Mouse (Mus musculus) neural tube, embryonic 14.5 days (tissue): ENCODE results near the gene H2afv. TPM values are rescaled to one million over a fixed set of nuclear protein-coding genes. Genes with fewer than 3 reads are reported as not detected.

ENCODE experiments used
- ATAC-seq: fragments of 200-750 bp; cut with Nextera tagmentation; 2 replicates; pipeline ENCODE4 v1.8.0; 2017; ENCODE audit warnings: low read depth, mild to moderate bottlenecking, moderate TSS enrichment, moderate library complexity
- H3K27ac ChIP-seq: fragments of 300-500 bp; sonication (generic); 2 replicates; pipeline ENCODE4 v1.5.1; 2014; ENCODE audit warnings: low read depth, mild to moderate bottlenecking, control low read depth, low read length, moderate library complexity, mixed read lengths
- H3K27me3 ChIP-seq: fragments of 300-500 bp; sonication (generic); 2 replicates; pipeline ENCODE4 v1.6.1; 2014; ENCODE audit warnings: low read length; ENCODE audit not compliant: control insufficient read depth, insufficient read depth
- H3K36me3 ChIP-seq: fragments of 300-500 bp; sonication (generic); 2 replicates; pipeline ENCODE4 v1.6.1; 2014; ENCODE audit warnings: low read length, mixed read lengths; ENCODE audit not compliant: control insufficient read depth, insufficient read depth
- H3K4me1 ChIP-seq: fragments of 300-500 bp; sonication (generic); 2 replicates; pipeline ENCODE4 v1.6.1; 2014; ENCODE audit warnings: low read length; ENCODE audit not compliant: control insufficient read depth, insufficient read depth
- H3K4me2 ChIP-seq: fragments of 300-500 bp; sonication (generic); 2 replicates; pipeline ENCODE4 v1.6.1; 2014; ENCODE audit warnings: mild to moderate bottlenecking, low read depth, low read length, control low read depth
- H3K4me3 ChIP-seq: fragments of 300-500 bp; sonication (generic); 2 replicates; pipeline ENCODE4 v1.5.1; 2014; ENCODE audit warnings: low read depth, low read length, control low read depth, mixed read lengths
- H3K9ac ChIP-seq: fragments of 300-500 bp; sonication (generic); replicated peaks from 2 replicates; pipeline ENCODE4 v1.6.1; 2014; ENCODE audit warnings: low read depth, mild to moderate bottlenecking, control low read depth, low read length, mixed read lengths
- H3K9me3 ChIP-seq: fragments of 300-500 bp; sonication (generic); 2 replicates; pipeline ENCODE4 v1.6.1; 2016; ENCODE audit warnings: low read length; ENCODE audit not compliant: control insufficient read depth
- WGBS: fragments of 180-500 bp; shearing (Covaris S2); extraction: QIAGEN DNeasy Blood & Tissue Kit; methylation state at CpG from one replicate; pipeline ENCODE4 v1.1.7; 2014; 5-methylcytosine and 5-hydroxymethylcytosine counted together
- polyA plus RNA-seq: library from polyadenylated mRNA; unstranded; fragments of >200 nt; fragmentation: Nextera tagmentation; extraction: Ambion mirVana; gene quantifications from 2 replicates; pipeline ENCODE4 v1.2.1, GENCODE M21; 2014

H2afv gene
- 188 and 234 TPM in 2 replicates for polyA plus RNA-seq

DNA sequence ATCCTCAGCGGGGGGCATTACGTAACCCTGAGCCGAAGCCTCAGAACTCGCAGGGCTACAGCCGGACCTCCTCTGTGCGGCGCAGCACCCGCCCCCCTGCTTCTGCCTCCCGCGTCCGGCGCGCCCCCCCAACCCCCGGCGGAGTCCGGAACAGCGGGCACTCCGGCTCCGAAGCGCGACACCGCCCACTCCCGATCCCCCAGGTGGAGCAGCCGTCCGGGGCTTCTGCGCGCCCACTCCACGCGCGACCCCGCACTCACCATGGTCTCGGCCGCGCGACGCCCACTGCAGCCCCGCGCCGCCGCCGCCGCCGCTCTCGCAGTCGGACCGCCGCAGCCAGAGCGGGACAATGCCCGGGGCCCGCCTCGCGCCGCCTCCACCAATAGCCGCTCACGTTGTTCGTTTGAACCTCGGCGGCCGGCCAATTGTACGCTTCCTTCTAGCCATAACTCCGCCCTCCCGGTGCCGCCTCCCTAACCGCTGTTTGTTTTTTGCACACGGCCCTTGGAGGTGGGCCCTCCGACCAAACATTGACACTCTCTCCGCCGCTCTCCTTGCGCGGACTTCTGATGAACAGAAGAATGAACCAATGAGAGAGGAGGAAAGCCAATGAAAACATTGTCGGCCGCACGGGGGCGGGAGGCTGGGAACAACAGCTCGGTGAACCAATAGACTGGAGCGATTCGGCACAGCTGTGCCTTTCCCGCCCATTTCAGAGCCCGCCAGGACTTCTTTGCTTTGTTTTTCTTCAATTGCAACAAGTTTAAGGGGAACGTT is at the start of gene H2afv:
H2afv (minus strand) TSS at position 367 of the 777 bp plus-strand sequence.
- Histone ChIP-seq H3K36me3 (no peaks in the 10 kb centered on the region), H3K4me3 (peak within 1 kb of the TSS; percentile 85), H3K9me3 (no peaks in the 10 kb centered on the region), H3K9ac (peak within 1 kb of the TSS; percentile 73), H3K4me1 (peaks cover 11% of the 10 kb centered on the region), H3K27ac (peak within 1 kb of the TSS; percentile 92), H3K27me3 (no peaks in the 10 kb centered on the region), H3K4me2 (peak within 1 kb of the TSS; percentile 68)
- under 1% methylated on average over 76 of the region's 80 CpGs for WGBS
- peak; percentile 99 for ATAC-seq

DNA sequence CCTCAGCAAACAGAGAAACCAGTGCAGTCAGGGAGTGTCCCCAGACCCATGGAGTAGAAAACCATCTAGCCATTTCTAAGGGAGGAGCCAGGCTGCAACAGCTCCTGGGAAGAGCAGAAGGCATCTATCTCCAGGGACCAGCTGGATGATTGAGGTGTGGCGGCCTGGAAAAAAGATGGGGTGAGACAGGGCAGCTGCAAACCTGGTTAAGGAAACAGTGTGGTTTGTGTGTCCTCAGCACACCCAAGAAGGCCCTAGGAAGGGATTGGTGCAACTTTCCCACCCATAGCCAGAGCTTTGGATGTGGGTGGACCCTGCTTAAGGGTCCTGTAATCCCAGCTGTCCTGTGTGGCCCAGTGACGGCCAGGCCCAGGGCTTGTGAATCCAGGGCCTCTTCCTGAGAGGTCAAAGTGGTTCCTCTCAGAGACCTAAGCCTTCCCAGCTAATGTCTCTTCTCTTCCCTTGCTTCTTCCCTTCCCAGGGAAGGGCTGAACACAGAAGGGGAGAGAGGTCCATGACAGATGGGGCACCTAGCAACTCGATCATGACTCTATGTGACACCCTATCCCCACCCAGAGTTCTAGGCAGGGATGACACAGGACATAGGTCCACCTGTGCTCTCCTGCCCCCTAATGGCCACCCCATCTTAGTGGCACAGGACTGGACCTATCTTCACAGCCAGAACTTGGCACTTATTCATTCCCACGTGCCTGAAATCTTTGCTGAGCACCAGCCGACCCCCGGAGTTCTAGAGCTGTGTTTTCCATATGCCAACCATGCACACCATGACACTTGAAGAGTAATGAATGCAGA is 45.7 kb upstream of the H2afv start:
- no peaks in the 10 kb centered on the region for H3K36me3 ChIP-seq
- ATAC-seq: no peak
- H3K4me3 ChIP-seq: no peak overlapping the region
- H3K4me2 ChIP-seq: no peak overlapping the region
- no peak overlapping the region for H3K9ac ChIP-seq
- no peaks in the 10 kb centered on the region for H3K27me3 ChIP-seq
- no peaks in the 10 kb centered on the region for H3K4me1 ChIP-seq
- no peak overlapping the region for H3K27ac ChIP-seq
- H3K9me3 ChIP-seq: no peaks in the 10 kb centered on the region
- WGBS: 52% methylated on average over 6 of the region's 6 CpGs

DNA sequence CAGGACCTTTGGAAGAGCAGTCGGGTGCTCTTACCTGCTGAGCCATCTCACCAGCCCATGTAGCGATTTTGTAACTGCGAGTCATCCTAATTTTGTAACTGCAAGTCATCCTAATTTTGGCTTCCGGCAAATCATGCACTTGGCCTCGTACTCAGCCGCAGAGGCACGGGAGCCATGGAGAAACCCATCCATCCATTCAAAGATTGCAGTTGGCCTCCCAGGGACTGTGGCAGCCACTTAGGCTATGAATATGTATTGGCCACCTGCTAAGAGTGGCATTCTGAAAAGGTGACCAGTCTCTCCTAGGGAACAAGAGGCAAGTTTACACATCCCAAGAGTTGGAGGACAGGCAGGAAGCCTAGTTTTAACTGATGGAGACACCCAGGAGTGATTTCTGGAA is 45.0 kb upstream of the H2afv start:
- no peaks in the 10 kb centered on the region for H3K27me3 ChIP-seq
- H3K4me1 ChIP-seq: no peaks in the 10 kb centered on the region
- H3K4me3 ChIP-seq: no peak overlapping the region
- no peak overlapping the region for H3K9ac ChIP-seq
- no peak overlapping the region for H3K27ac ChIP-seq
- no peak overlapping the region for H3K4me2 ChIP-seq
- WGBS: 67% methylated on average over 7 of the region's 7 CpGs
- ATAC-seq: no peak
- H3K9me3 ChIP-seq: no peaks in the 10 kb centered on the region
- no peaks in the 10 kb centered on the region for H3K36me3 ChIP-seq

DNA sequence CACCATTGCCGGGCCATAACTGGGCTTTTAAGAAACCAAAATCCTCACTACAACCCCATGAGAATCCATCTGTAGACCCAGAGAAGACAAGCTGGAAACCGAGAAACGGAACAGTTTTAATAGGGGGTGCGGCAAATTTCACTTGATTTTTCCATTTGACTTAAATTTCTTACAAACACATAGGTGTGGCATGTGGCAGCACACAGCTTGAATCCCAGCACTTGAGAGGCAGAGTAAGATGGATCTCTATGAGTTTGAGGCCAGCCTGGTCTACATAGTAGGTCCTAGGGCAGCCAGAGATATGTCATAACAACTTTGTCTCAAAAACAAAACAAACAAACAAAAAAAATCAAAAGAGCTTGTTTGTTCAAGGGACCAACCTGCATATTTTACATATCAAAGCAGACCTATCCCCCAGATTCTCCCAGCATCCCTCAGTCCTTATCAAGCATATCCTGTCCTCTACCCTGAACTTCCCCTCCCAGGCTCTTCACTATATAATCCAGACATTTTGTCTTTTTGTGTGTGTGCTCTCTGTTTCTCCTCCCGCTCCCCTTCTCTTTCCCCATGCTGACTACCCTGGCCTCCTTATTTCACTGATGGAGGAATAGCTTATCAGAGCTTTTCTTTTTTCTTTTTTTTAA is 43.9 kb upstream of the H2afv start:
- no peak overlapping the region for H3K4me3 ChIP-seq
- H3K36me3 ChIP-seq: no peaks in the 10 kb centered on the region
- no peak overlapping the region for H3K4me2 ChIP-seq
- ATAC-seq: no peak
- no peak overlapping the region for H3K9ac ChIP-seq
- no peaks in the 10 kb centered on the region for H3K27me3 ChIP-seq
- H3K4me1 ChIP-seq: no peaks in the 10 kb centered on the region
- H3K9me3 ChIP-seq: no peaks in the 10 kb centered on the region
- 96% methylated on average over 5 of the region's 5 CpGs for WGBS
- H3K27ac ChIP-seq: no peak overlapping the region

DNA sequence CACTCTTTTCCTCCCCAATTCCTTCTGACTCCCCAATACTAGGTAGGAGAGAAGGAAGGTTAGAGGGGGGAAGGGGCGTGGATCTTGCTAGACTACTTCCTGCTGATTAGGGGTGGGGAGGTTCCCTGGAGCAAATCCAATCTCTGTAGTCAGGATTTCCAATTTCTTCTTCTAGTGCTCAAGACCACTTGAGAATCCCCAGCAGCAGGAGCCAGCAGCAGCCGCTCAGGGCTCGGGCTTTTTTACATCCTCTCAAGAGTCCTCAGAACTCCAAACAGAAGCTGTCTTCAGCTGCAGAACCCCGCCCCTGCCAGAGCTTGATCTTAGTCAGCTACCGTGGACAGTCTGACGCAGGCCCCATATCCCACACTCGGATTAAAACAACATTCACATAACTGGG is 43.3 kb upstream of the H2afv start:
- Histone ChIP-seq H3K4me3 (no peak overlapping the region), H3K9me3 (no peaks in the 10 kb centered on the region), H3K27me3 (no peaks in the 10 kb centered on the region), H3K4me1 (no peaks in the 10 kb centered on the region), H3K36me3 (no peaks in the 10 kb centered on the region), H3K4me2 (no peak overlapping the region), H3K27ac (no peak overlapping the region), H3K9ac (no peak overlapping the region)
- ATAC-seq: no peak
- WGBS: 65% methylated on average over 7 of the region's 7 CpGs

DNA sequence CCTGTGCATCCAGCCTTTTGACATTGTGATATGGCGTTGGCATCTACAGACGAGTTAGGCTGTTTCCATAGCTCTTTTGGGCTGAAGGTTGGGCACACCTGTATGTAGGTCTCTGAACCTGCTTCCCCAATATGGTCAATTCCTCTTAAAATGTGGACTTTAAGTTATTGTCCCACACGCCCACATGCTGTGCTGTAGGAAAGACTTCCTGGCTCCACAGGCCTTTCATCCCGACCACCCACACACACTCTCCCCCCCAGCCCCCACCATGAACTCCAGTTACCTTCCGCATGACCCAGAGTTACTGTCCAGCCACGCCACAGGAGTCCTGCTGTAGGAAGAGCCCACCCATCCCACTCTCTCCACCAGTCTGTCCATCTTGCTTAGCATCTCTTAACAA is 42.7 kb upstream of the H2afv start:
- no peaks in the 10 kb centered on the region for H3K27me3 ChIP-seq
- no peak overlapping the region for H3K4me2 ChIP-seq
- H3K27ac ChIP-seq: no peak overlapping the region
- no peaks in the 10 kb centered on the region for H3K36me3 ChIP-seq
- H3K4me1 ChIP-seq: no peaks in the 10 kb centered on the region
- 65% methylated on average over 6 of the region's 6 CpGs for WGBS
- no peak overlapping the region for H3K9ac ChIP-seq
- H3K4me3 ChIP-seq: no peak overlapping the region
- no peaks in the 10 kb centered on the region for H3K9me3 ChIP-seq
- ATAC-seq: no peak

DNA sequence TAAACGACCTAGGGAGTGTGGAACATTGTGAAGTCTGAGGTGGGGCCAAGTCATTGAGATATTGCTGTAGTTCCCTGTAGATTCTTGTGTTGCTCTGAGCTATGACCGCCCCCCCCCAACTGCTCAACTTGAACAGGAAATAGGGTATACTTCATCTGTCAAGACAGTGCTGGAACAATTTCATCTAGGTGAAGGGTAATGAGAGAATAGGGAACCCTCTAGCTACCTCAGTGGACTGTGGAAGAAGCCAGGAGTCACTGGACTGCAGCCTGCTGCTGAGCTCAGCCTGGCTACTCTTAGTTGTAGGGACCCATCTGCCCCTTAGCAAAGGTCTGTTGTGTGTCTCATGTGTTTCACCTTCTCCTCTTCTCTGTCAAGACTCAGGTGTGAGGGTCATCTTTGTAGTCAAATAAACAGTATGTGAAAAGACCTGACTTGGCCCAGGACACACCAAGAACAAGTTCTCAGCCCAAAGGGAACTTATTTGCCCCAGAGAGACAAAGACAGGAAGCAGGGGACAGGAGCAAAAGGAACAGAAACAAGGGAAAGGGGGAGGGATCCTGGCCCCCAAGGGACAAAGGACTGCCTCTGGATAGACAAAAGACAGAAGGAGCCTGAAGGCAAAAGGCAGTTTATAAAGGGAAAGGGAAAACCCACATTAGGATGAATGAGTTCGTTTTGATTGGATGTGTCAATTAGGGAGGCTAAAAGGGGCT is 40.2 kb upstream of the H2afv start:
- Histone ChIP-seq H3K27ac (no peak overlapping the region), H3K36me3 (no peaks in the 10 kb centered on the region), H3K9ac (no peak overlapping the region), H3K4me1 (no peaks in the 10 kb centered on the region), H3K9me3 (no peaks in the 10 kb centered on the region), H3K27me3 (no peaks in the 10 kb centered on the region), H3K4me2 (no peak overlapping the region), H3K4me3 (no peak overlapping the region)
- 53% methylated on average over 3 of the region's 3 CpGs for WGBS
- no peak for ATAC-seq

DNA sequence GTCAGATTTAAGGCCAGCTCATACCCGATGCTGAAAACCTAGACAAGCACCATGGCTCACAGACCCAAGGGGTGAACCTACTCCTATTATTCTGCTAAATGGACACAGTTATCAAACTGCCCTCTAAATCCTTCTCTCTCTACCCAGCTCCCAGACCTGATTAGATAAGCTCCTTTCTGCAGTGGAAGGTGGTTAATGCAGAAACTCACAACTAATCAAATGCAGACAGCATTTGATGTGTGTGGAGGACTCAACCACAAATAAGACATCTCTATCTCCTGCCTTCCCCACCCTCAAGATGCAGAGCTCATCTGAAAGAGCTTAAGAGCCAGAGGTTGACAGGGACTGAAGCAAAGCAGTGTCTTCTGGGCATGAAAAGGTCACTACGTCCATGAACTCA is 38.9 kb upstream of the H2afv start:
- Histone ChIP-seq H3K4me2 (no peak overlapping the region), H3K9ac (no peak overlapping the region), H3K9me3 (no peaks in the 10 kb centered on the region), H3K36me3 (no peaks in the 10 kb centered on the region), H3K27me3 (no peaks in the 10 kb centered on the region), H3K4me3 (no peak overlapping the region), H3K4me1 (no peaks in the 10 kb centered on the region), H3K27ac (no peak overlapping the region)
- 87% methylated on average over 2 of the region's 2 CpGs for WGBS
- ATAC-seq: no peak
